Mouse (Mus musculus) forelimb bud, embryonic 11.5 days (tissue): ENCODE measurements around the gene Rph3al.

Experiments
- DNase-seq: peaks from one replicate; pipeline ENCODE4 v3.0.0-alpha.2; 2012; ENCODE audit warnings: low read depth, low spot score

The Rph3al gene

DNA sequence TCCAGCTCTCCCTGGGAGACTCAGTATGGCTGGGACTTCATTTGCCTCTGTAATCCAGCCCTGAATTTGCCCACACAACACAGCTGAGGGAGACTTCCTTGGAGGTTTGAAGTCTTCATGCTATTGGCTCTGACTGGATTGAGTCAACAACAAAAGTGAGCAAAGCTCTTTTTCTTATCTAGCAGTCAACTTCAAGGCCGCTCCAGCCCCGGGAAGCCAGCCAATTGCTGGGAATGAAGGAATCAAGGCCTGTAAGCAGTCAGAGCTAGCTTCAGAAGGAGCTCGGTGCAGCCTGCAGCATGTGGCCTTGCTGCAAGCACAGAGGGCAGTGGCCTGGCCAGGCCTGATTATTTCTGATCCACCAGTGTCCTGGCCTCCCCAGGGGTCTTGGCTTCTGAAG lies 126.3 kb downstream of the Rph3al start:
- DNase-seq = no peak

DNA sequence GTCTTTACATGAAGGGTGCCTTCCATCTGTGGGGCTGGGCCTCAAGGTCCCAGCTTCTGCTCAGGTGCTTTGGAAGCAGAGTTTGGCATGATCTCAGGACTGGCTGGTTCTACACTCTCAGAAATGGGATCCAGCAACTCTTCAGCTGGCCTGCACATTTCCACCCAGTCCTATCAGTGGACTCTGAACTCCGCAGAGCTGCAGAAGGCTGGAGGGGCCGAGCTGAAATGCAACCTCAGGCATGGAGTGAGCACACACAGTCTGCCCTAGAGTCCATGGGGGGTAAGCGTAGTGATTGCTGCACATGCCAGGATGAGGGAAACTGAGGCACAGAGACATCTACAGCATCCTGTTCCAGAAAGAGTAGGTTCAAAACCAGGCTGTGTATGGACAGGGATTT lies 127.7 kb downstream of the Rph3al start:
- DNase-seq = no peak

- no peak for DNase-seq
Observed at GRCm38 (mm10) chr11:75807486-75807885, 130.7 kb downstream of the Rph3al start.

DNA sequence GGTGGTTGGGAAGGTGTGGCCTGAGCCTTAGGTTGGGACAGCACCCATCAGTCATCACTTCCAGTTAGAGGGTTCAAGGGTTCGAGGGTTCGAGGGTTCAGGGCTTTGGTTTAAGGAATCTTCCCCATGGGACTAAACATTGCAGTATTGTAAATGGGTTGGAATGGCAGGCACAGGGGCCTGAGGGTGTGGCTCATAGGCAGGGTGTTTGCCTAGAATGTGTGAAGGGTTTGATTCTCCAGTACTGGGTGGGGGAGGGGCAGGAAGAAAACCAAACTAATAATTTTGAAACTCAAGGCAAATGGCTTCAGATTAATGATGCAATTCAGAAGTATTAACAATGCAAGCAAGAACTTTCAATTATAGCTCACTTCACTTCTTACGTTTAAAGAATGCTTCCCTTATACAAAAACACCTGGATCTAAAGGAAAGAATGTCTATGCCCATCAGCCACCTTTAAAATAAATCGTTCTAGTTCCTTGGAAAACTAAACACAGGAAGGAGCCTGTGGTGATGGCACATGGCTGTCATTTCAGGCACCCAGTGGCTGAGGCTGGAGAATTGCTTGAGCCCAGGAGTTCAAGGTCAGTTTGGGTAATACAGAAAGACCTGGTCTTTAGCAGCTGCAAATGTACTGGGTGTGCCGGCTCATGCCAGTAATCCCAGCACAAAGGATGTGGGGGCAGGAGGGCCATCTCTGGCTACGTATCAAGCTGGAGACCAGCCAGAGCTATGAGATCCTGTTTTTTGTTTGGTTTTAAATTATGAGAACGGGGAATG lies 136.3 kb downstream of the Rph3al start:
- DNase-seq = no peak

DNA sequence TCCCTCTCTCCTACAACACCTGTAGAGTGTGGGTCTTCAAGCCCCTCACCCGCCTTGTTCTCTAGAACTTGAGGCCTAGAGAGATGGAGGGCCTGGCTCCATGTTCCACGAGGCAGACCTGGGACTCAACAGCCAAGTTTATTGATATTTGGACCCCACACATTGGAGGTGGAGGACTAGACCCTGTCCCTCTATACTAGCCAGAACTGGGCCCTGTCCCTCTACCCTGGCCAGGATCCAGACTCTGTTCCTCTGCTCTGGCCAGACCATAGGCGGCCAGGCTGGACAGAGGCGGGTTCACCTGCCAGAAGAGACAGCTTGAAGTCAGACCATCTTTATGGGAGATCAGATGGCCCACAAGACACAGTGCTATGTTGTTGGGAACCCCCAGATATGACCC lies 136.9 kb downstream of the Rph3al start:
- no peak for DNase-seq

DNA sequence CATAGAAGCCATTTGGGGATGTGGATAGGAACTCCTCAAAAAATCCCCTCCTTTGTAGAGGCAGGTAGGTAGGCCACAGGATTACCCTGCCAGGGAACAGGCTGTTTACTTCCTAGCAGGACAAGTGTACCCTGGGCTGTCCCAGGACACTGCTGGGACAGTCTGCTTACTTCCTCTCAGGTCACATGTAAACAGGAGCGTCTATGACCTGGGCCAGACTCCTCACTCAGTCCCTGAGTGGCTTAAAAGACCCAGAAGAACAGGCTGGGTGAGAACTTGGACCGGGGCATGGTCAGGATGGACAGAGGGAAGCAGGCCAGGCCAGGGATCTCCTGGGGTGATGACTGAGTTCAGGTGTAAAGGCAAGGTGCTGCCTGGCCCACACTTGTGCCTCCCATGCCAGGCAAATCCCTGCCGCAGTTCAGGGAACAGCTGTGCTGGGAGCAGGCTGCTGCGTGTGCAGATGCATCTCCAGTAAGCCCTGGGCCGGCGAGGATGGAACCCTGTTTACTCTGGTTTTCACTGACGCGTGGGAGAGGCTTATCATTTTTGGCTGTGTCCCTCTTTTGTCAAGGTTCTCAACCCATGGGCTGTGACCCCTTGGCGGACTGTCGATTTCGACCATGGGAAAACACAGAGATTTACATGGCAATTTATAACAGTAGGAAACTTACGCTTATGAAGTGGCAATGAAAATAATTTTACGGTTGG lies 141.5 kb downstream of the Rph3al start:
- DNase-seq = no peak

DNA sequence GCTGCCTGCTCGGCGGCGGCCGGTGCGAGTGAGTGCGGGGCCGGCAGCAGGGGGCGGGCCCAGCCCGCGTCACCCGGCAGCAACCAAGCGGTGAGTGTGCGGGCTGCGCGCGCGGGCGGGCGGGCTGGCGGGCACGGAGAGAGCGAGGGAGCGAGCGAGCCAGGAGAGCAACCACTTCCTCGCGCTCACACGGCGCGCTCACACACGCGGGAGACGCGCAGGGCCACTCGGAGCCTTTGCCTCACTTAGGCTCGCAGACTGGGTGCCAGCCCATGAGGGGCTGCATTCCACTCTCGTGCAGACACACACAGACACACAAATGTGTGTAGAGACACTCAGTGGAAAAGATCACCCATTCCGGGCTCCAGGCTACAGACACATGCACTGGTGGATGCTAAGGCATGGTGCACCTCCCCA lies 142.2 kb downstream of the Rph3al start, which contains the start of gene Doc2b:
Gene Doc2b (minus strand): TSS at position 21 of the 417 bp plus-strand sequence.
- no peak for DNase-seq

GRCm38 (mm10) chr11:75795321-75795636 lies 142.9 kb downstream of the Rph3al start:
- DNase-seq = no peak

DNA sequence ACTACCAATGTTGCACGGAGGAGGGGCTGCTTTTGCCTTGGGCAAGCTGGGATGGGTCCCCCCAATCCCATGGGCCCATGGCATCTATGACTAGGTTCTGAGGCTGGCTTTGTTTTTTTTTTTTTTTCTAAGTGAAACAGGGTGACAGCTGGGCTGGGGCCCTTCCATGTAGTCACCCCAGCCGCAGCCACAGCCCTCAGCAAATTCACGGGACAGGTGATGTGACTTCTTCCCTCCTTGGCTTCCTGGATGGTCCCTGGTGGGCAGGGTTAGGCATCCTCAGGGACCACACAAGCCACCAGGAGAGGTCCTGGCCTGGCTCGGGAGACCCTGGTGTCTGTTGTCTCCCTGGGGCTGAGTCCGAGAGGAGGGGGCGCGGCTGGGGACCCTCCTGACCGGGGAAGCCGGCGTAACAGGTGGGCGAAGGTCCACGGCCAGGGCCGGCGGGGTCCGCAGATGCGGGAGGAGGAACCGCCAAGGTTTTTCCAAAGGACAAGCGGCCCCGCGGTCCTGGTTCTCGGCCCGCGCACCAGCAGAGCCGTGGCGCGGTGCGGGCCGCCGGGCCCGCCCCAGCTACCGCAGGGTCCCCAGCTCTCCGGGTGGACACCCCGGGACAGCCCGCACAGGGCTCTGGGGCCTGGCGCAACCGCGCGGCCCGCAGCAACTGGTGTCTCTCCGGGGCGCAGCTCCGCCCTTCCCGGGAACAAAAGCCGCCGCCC lies 143.5 kb downstream of the Rph3al start:
- no peak for DNase-seq

DNA sequence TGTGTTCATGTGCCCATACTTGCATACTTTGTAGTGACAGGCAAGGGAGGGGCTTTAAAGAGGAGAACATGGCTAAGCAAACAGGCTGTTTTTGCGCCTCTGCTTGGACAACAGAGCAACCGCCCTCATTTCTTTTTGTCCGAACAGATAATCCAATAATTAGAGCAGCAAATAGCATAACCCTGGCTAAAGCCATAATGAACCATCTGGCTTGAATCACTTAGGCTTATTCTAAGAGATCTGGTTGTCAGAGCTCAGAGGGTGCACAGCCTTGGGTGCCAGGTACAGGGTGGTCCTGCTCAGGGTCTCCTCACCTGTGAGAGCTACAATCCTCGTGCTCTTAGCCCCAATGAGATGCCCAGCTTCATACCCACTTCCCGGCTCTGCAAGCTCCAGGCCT lies 144.9 kb downstream of the Rph3al start:
- no peak for DNase-seq

GRCm38 (mm10) chr11:75792535-75792934 lies 145.7 kb downstream of the Rph3al start:
- no peak for DNase-seq

- no peak for DNase-seq
Observed at GRCm38 (mm10) chr11:75785897-75786296, 152.3 kb downstream of the Rph3al start.

DNA sequence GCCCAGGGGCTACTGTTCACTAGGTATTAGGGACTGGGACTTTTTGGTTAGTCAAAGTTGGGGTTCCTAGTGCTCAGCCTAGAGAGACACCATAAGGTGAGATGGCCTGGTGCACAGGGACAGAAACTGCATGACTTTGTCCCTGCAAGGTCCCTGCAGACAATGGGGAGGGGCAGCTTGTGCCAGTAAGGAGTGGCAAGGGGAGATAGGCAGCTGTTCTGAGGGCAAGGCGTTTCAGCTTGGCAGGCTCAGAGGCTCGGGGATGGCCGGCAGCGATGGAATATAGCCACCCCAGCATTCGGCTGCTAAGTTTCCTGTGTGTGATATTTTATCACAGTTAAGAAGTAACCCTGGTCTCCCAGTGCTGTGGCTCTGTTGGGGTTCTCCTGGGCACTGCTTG lies 154.4 kb downstream of the Rph3al start:
- no peak for DNase-seq

DNA sequence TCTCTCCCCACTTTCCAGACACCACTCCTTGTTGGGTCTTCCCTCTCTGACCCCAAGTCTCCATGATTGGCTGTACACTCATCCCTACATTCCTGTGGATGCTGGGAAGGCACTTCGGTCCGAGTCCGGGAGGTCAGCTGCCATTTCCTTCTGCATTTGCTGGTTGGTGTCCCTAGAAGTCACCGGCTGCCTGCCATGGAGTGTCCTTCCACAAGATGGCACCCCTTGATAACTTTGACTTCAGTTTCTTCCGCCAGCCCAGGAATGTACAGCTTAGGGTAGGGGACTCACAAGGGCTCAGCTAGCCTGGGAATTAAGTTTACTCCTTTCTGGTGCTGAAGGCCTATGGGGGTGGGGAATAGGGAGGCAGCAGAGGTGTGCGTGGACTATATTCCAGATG lies 156.3 kb downstream of the Rph3al start:
- peak; percentile 77 for DNase-seq
